Mouse (Mus musculus): ENCODE measurements around the gene Polr2a. TPM values are rescaled to one million over a fixed set of nuclear protein-coding genes. Genes with fewer than 3 reads are reported as not detected.
"Not testable (repeated sequence)": the region's sequence is repeated elsewhere in the genome, so short reads cannot be mapped to it uniquely, and the experiment has no call there.

The Polr2a gene
- polyA plus RNA-seq, 1 experiment from 2014 or later, result 61.2 TPM

- no peaks in the 10 kb centered on the region for H3K9me3 ChIP-seq (ENCODE audit: control insufficient read depth, low read length)
- no peak overlapping the region for H3K4me3 ChIP-seq (ENCODE audit: low read depth, low read length)
- ATAC-seq (replicated peaks; ENCODE audit: low FRiP score), result no peak
- H3K9ac ChIP-seq (ENCODE audit: low read length), result no peak overlapping the region
- no peaks in the 10 kb centered on the region; the same call in 1 of the 2 replicates for H3K36me3 ChIP-seq (ENCODE audit: control insufficient read depth, insufficient read depth, low read length)
- no peaks in the 10 kb centered on the region for H3K27me3 ChIP-seq (ENCODE audit: control insufficient read depth, insufficient read depth, low read length)
- no peak overlapping the region for H3K27ac ChIP-seq (ENCODE audit: low read depth, low read length)
- no peak overlapping the region for H3K4me2 ChIP-seq (ENCODE audit: low read depth, low read length, severe bottlenecking)
- 82% methylated on average over 5 of the region's 5 CpGs for WGBS
- peaks cover 7% of the 10 kb centered on the region for H3K4me1 ChIP-seq (replicated peaks; ENCODE audit: control insufficient read depth, insufficient read depth, low read length)
- DNase-seq (ENCODE audit: low spot score), result no peak
These were observed 4.2 kb downstream of the Polr2a start for GRCm38 (mm10) chr11:69754233-69754632.

- Histone ChIP-seq H3K27ac (ENCODE audit: low read depth, low read length) (no peak overlapping the region), H3K9me3 (ENCODE audit: control insufficient read depth, low read length) (no peaks in the 10 kb centered on the region), H3K4me3 (ENCODE audit: low read depth, low read length) (no peak overlapping the region), H3K27me3 (ENCODE audit: control insufficient read depth, insufficient read depth, low read length) (no peaks in the 10 kb centered on the region), H3K4me1 (replicated peaks; ENCODE audit: control insufficient read depth, insufficient read depth, low read length) (peaks cover 7% of the 10 kb centered on the region), H3K9ac (ENCODE audit: low read length) (no peak overlapping the region), H3K36me3 (ENCODE audit: control insufficient read depth, insufficient read depth, low read length) (no peaks in the 10 kb centered on the region; the same call in 1 of the 2 replicates), H3K4me2 (ENCODE audit: low read depth, low read length, severe bottlenecking) (no peak overlapping the region)
- no peak for DNase-seq (ENCODE audit: low spot score)
- ATAC-seq (replicated peaks; ENCODE audit: low FRiP score), result no peak
These were observed 5.8 kb downstream of the Polr2a start for GRCm38 (mm10) chr11:69752686-69753085.

- Histone ChIP-seq H3K4me1 (replicated peaks; ENCODE audit: control insufficient read depth, insufficient read depth, low read length) (peaks cover 2% of the 10 kb centered on the region; the same call in 1 of the 2 replicates), H3K4me2 (ENCODE audit: low read depth, low read length, severe bottlenecking) (no peak overlapping the region), H3K36me3 (ENCODE audit: control insufficient read depth, insufficient read depth, low read length) (peaks cover 6% of the 10 kb centered on the region; the same call in 1 of the 2 replicates), H3K27ac (ENCODE audit: low read depth, low read length) (no peak overlapping the region), H3K9ac (ENCODE audit: low read length) (no peak overlapping the region), H3K27me3 (ENCODE audit: control insufficient read depth, insufficient read depth, low read length) (no peaks in the 10 kb centered on the region), H3K4me3 (ENCODE audit: low read depth, low read length) (no peak overlapping the region), H3K9me3 (ENCODE audit: control insufficient read depth, low read length) (no peaks in the 10 kb centered on the region)
- no peak for ATAC-seq (replicated peaks; ENCODE audit: low FRiP score)
- WGBS, result 88% methylated on average over 3 of the region's 3 CpGs
- no peak for DNase-seq (ENCODE audit: low spot score)
These were observed 6.8 kb downstream of the Polr2a start for GRCm38 (mm10) chr11:69751635-69752034.

- peaks cover 20% of the 10 kb centered on the region; the same call in 1 of the 2 replicates for H3K36me3 ChIP-seq (ENCODE audit: control insufficient read depth, insufficient read depth, low read length)
- not testable (repeated sequence) for H3K9ac ChIP-seq (ENCODE audit: low read length); H3K9me3 ChIP-seq (ENCODE audit: control insufficient read depth, low read length); H3K4me1 ChIP-seq (replicated peaks; ENCODE audit: control insufficient read depth, insufficient read depth, low read length); H3K4me3 ChIP-seq (ENCODE audit: low read depth, low read length); H3K27me3 ChIP-seq (ENCODE audit: control insufficient read depth, insufficient read depth, low read length); DNase-seq (ENCODE audit: low spot score); H3K4me2 ChIP-seq (ENCODE audit: low read depth, low read length, severe bottlenecking); ATAC-seq (replicated peaks; ENCODE audit: low FRiP score); H3K27ac ChIP-seq (ENCODE audit: low read depth, low read length)
- WGBS, result 64% methylated on average over 3 of the region's 3 CpGs
These were observed 27.0 kb downstream of the Polr2a start for GRCm38 (mm10) chr11:69731408-69731807.

GRCm38 (mm10) chr11:69729063-69729462 lies 29.4 kb downstream of the Polr2a start:
- ATAC-seq (replicated peaks; ENCODE audit: low FRiP score) (no peak), DNase-seq (ENCODE audit: low spot score) (peak; percentile 78)
- Histone ChIP-seq H3K4me1 (replicated peaks; ENCODE audit: control insufficient read depth, insufficient read depth, low read length) (no peaks in the 10 kb centered on the region), H3K4me2 (ENCODE audit: low read depth, low read length, severe bottlenecking) (no peak overlapping the region), H3K9ac (ENCODE audit: low read length) (no peak overlapping the region), H3K36me3 (ENCODE audit: control insufficient read depth, insufficient read depth, low read length) (no peaks in the 10 kb centered on the region; the same call in 1 of the 2 replicates), H3K27me3 (ENCODE audit: control insufficient read depth, insufficient read depth, low read length) (no peaks in the 10 kb centered on the region), H3K9me3 (ENCODE audit: control insufficient read depth, low read length) (no peaks in the 10 kb centered on the region), H3K27ac (ENCODE audit: low read depth, low read length) (no peak overlapping the region), H3K4me3 (ENCODE audit: low read depth, low read length) (no peak overlapping the region)
- WGBS, result 15% methylated on average over 3 of the region's 3 CpGs

GRCm38 (mm10) chr11:69725951-69726350 lies 32.5 kb downstream of the Polr2a start:
- Histone ChIP-seq H3K4me3 (ENCODE audit: low read depth, low read length) (no peak overlapping the region), H3K27me3 (ENCODE audit: control insufficient read depth, insufficient read depth, low read length) (no peaks in the 10 kb centered on the region), H3K27ac (ENCODE audit: low read depth, low read length) (no peak overlapping the region), H3K4me1 (replicated peaks; ENCODE audit: control insufficient read depth, insufficient read depth, low read length) (no peaks in the 10 kb centered on the region), H3K4me2 (ENCODE audit: low read depth, low read length, severe bottlenecking) (no peak overlapping the region), H3K9me3 (ENCODE audit: control insufficient read depth, low read length) (no peaks in the 10 kb centered on the region), H3K36me3 (ENCODE audit: control insufficient read depth, insufficient read depth, low read length) (no peaks in the 10 kb centered on the region), H3K9ac (ENCODE audit: low read length) (no peak overlapping the region)
- DNase-seq (ENCODE audit: low spot score), result no peak
- no peak for ATAC-seq (replicated peaks; ENCODE audit: low FRiP score)
- 51% methylated on average over 5 of the region's 5 CpGs for WGBS

GRCm38 (mm10) chr11:69723074-69723473 lies 35.4 kb downstream of the Polr2a start:
- Histone ChIP-seq H3K36me3 (ENCODE audit: control insufficient read depth, insufficient read depth, low read length) (no peaks in the 10 kb centered on the region), H3K4me1 (replicated peaks; ENCODE audit: control insufficient read depth, insufficient read depth, low read length) (no peaks in the 10 kb centered on the region; the same call in 1 of the 2 replicates), H3K4me3 (ENCODE audit: low read depth, low read length) (no peak overlapping the region), H3K27ac (ENCODE audit: low read depth, low read length) (no peak overlapping the region), H3K4me2 (ENCODE audit: low read depth, low read length, severe bottlenecking) (no peak overlapping the region), H3K9me3 (ENCODE audit: control insufficient read depth, low read length) (no peaks in the 10 kb centered on the region), H3K9ac (ENCODE audit: low read length) (no peak overlapping the region), H3K27me3 (ENCODE audit: control insufficient read depth, insufficient read depth, low read length) (no peaks in the 10 kb centered on the region)
- ATAC-seq (replicated peaks; ENCODE audit: low FRiP score) (no peak), DNase-seq (ENCODE audit: low spot score) (no peak)
- 56% methylated on average over 2 of the region's 2 CpGs for WGBS

- ATAC-seq (replicated peaks; ENCODE audit: low FRiP score), result no peak
- no peak overlapping the region for H3K4me3 ChIP-seq (ENCODE audit: low read depth, low read length)
- WGBS, result 86% methylated on average over 6 of the region's 6 CpGs
- no peaks in the 10 kb centered on the region for H3K9me3 ChIP-seq (ENCODE audit: control insufficient read depth, low read length)
- no peaks in the 10 kb centered on the region for H3K36me3 ChIP-seq (ENCODE audit: control insufficient read depth, insufficient read depth, low read length)
- no peak overlapping the region for H3K9ac ChIP-seq (ENCODE audit: low read length)
- no peak overlapping the region for H3K27ac ChIP-seq (ENCODE audit: low read depth, low read length)
- H3K27me3 ChIP-seq (ENCODE audit: control insufficient read depth, insufficient read depth, low read length), result no peaks in the 10 kb centered on the region
- H3K4me2 ChIP-seq (ENCODE audit: low read depth, low read length, severe bottlenecking), result no peak overlapping the region
- H3K4me1 ChIP-seq (replicated peaks; ENCODE audit: control insufficient read depth, insufficient read depth, low read length), result no peaks in the 10 kb centered on the region; the same call in 1 of the 2 replicates
- no peak for DNase-seq (ENCODE audit: low spot score)
These were observed 37.6 kb downstream of the Polr2a start for GRCm38 (mm10) chr11:69720852-69721251.

GRCm38 (mm10) chr11:69719423-69719822 lies 39.0 kb downstream of the Polr2a start:
- no peaks in the 10 kb centered on the region; the same call in 1 of the 2 replicates for H3K4me1 ChIP-seq (replicated peaks; ENCODE audit: control insufficient read depth, insufficient read depth, low read length)
- no peaks in the 10 kb centered on the region for H3K36me3 ChIP-seq (ENCODE audit: control insufficient read depth, insufficient read depth, low read length)
- DNase-seq (ENCODE audit: low spot score), result no peak
- no peak overlapping the region for H3K9ac ChIP-seq (ENCODE audit: low read length)
- no peak overlapping the region for H3K4me3 ChIP-seq (ENCODE audit: low read depth, low read length)
- H3K4me2 ChIP-seq (ENCODE audit: low read depth, low read length, severe bottlenecking), result no peak overlapping the region
- no peak for ATAC-seq (replicated peaks; ENCODE audit: low FRiP score)
- 73% methylated on average over 6 of the region's 6 CpGs for WGBS
- H3K27ac ChIP-seq (ENCODE audit: low read depth, low read length), result no peak overlapping the region
- no peaks in the 10 kb centered on the region for H3K9me3 ChIP-seq (ENCODE audit: control insufficient read depth, low read length)
- no peaks in the 10 kb centered on the region for H3K27me3 ChIP-seq (ENCODE audit: control insufficient read depth, insufficient read depth, low read length)
